Mouse (Mus musculus): ENCODE measurements around the gene Gpr180. TPM values are rescaled to one million over a fixed set of nuclear protein-coding genes. Genes with fewer than 3 reads are reported as not detected.

Gpr180 gene
- total and polyA plus RNA-seq, 2 experiments: 28.0 to 32.7 TPM

GRCm38 (mm10) chr14:118202006-118202405 lies 65.0 kb downstream of the Gpr180 start:
- Histone ChIP-seq H3K4me1 (ENCODE audit: control insufficient read depth, insufficient read depth, low read length) (no peaks in the 10 kb centered on the region), H3K27ac (replicated peaks; ENCODE audit: insufficient read depth, low read depth, low read length) (no peak overlapping the region), H3K79me2 (ENCODE audit: control insufficient read depth, insufficient read depth, low read length) (no peaks in the 10 kb centered on the region), H3K36me3 (ENCODE audit: control insufficient read depth, insufficient read depth, low read length) (no peaks in the 10 kb centered on the region), H3K9ac (ENCODE audit: low read depth, low read length) (no peak overlapping the region), H3K4me3 (ENCODE audit: insufficient read depth, low read depth, low read length) (no peak overlapping the region), H3K27me3 (ENCODE audit: control insufficient read depth, insufficient read depth, low read length) (no peaks in the 10 kb centered on the region)
- DNase-seq (ENCODE audit: extremely low read depth, low read depth, low spot score): no peak
- TF ChIP-seq POLR2A (IDR thresholded peaks at IDR 0.05; ENCODE audit: extremely low read depth, insufficient read depth, low read length) (no peak), CTCF (IDR thresholded peaks at IDR 0.05; ENCODE audit: low read depth, low read length) (no peak)
- whole genome bisulfite sequencing: 83% methylated on average over 5 of the region's 5 CpGs

- no peaks in the 10 kb centered on the region for H3K79me2 ChIP-seq (ENCODE audit: control insufficient read depth, insufficient read depth, low read length)
- no peak for DNase-seq (ENCODE audit: extremely low read depth, low read depth, low spot score)
- H3K4me3 ChIP-seq (ENCODE audit: insufficient read depth, low read depth, low read length): no peak overlapping the region
- 82% methylated on average over 7 of the region's 7 CpGs for WGBS
- H3K9ac ChIP-seq (ENCODE audit: low read depth, low read length): no peak overlapping the region
- H3K4me1 ChIP-seq (ENCODE audit: control insufficient read depth, insufficient read depth, low read length): no peaks in the 10 kb centered on the region
- no peaks in the 10 kb centered on the region for H3K36me3 ChIP-seq (ENCODE audit: control insufficient read depth, insufficient read depth, low read length)
- no peak overlapping the region for H3K27ac ChIP-seq (replicated peaks; ENCODE audit: insufficient read depth, low read depth, low read length)
- no peaks in the 10 kb centered on the region for H3K27me3 ChIP-seq (ENCODE audit: control insufficient read depth, insufficient read depth, low read length)
- TF ChIP-seq CTCF (IDR thresholded peaks at IDR 0.05; ENCODE audit: low read depth, low read length): peak; percentile 26; the same call in 1 of the 2 replicates
- TF ChIP-seq POLR2A (IDR thresholded peaks at IDR 0.05; ENCODE audit: extremely low read depth, insufficient read depth, low read length): no peak
Measured at GRCm38 (mm10) chr14:118203031-118203430, 66.1 kb downstream of the Gpr180 start.

- Histone ChIP-seq H3K36me3 (ENCODE audit: control insufficient read depth, insufficient read depth, low read length) (no peaks in the 10 kb centered on the region), H3K4me3 (ENCODE audit: insufficient read depth, low read depth, low read length) (no peak overlapping the region), H3K27ac (replicated peaks; ENCODE audit: insufficient read depth, low read depth, low read length) (no peak overlapping the region), H3K4me1 (ENCODE audit: control insufficient read depth, insufficient read depth, low read length) (no peaks in the 10 kb centered on the region), H3K27me3 (ENCODE audit: control insufficient read depth, insufficient read depth, low read length) (no peaks in the 10 kb centered on the region), H3K79me2 (ENCODE audit: control insufficient read depth, insufficient read depth, low read length) (no peaks in the 10 kb centered on the region), H3K9ac (ENCODE audit: low read depth, low read length) (no peak overlapping the region)
- 82% methylated on average over 3 of the region's 3 CpGs for WGBS
- TF ChIP-seq CTCF (IDR thresholded peaks at IDR 0.05; ENCODE audit: low read depth, low read length) (no peak), POLR2A (IDR thresholded peaks at IDR 0.05; ENCODE audit: extremely low read depth, insufficient read depth, low read length) (no peak)
- DNase-seq (ENCODE audit: extremely low read depth, low read depth, low spot score): no peak
Measured at GRCm38 (mm10) chr14:118207347-118207746, 70.4 kb downstream of the Gpr180 start.

GRCm38 (mm10) chr14:118209642-118210041 lies 72.7 kb downstream of the Gpr180 start:
- Histone ChIP-seq H3K79me2 (ENCODE audit: control insufficient read depth, insufficient read depth, low read length) (no peaks in the 10 kb centered on the region), H3K27me3 (ENCODE audit: control insufficient read depth, insufficient read depth, low read length) (no peaks in the 10 kb centered on the region), H3K9ac (ENCODE audit: low read depth, low read length) (no peak overlapping the region), H3K4me1 (ENCODE audit: control insufficient read depth, insufficient read depth, low read length) (no peaks in the 10 kb centered on the region), H3K36me3 (ENCODE audit: control insufficient read depth, insufficient read depth, low read length) (no peaks in the 10 kb centered on the region), H3K4me3 (ENCODE audit: insufficient read depth, low read depth, low read length) (no peak overlapping the region), H3K27ac (replicated peaks; ENCODE audit: insufficient read depth, low read depth, low read length) (no peak overlapping the region)
- no peak for DNase-seq (ENCODE audit: extremely low read depth, low read depth, low spot score)
- 25% methylated on average over 5 of the region's 5 CpGs for whole genome bisulfite sequencing
- TF ChIP-seq POLR2A (IDR thresholded peaks at IDR 0.05; ENCODE audit: extremely low read depth, insufficient read depth, low read length): no peak
- no peak for TF ChIP-seq CTCF (IDR thresholded peaks at IDR 0.05; ENCODE audit: low read depth, low read length)

GRCm38 (mm10) chr14:118212188-118212804 lies 75.3 kb downstream of the Gpr180 start:
- no peak overlapping the region for H3K27ac ChIP-seq (replicated peaks; ENCODE audit: insufficient read depth, low read depth, low read length)
- H3K27me3 ChIP-seq (ENCODE audit: control insufficient read depth, insufficient read depth, low read length): peaks cover 2% of the 10 kb centered on the region; the same call in 1 of the 2 replicates
- no peak overlapping the region for H3K4me3 ChIP-seq (ENCODE audit: insufficient read depth, low read depth, low read length)
- TF ChIP-seq POLR2A (IDR thresholded peaks at IDR 0.05; ENCODE audit: extremely low read depth, insufficient read depth, low read length) (no peak), CTCF (IDR thresholded peaks at IDR 0.05; ENCODE audit: low read depth, low read length) (no peak)
- no peak overlapping the region for H3K9ac ChIP-seq (ENCODE audit: low read depth, low read length)
- no peaks in the 10 kb centered on the region for H3K4me1 ChIP-seq (ENCODE audit: control insufficient read depth, insufficient read depth, low read length)
- 75% methylated on average over 15 of the region's 15 CpGs for WGBS
- H3K36me3 ChIP-seq (ENCODE audit: control insufficient read depth, insufficient read depth, low read length): no peaks in the 10 kb centered on the region
- H3K79me2 ChIP-seq (ENCODE audit: control insufficient read depth, insufficient read depth, low read length): no peaks in the 10 kb centered on the region
- no peak for DNase-seq (ENCODE audit: extremely low read depth, low read depth, low spot score)

Other genes starting within 250 kb of the Gpr180 start
- 1.9 and 8.7 TPM in 2 replicates for gene Dct, start 84.9 kb upstream of the Gpr180 start, total RNA-seq (2014; rRNA removed)
- gene Dct, start 84.9 kb upstream of the Gpr180 start, polyA plus RNA-seq (2012; rRNA removed): 3.1 and 11.0 TPM in 2 replicates
- gene Tgds, start 4.4 kb upstream of the Gpr180 start, total RNA-seq (2014; rRNA removed): 32.4 and 37.9 TPM in 2 replicates
- gene Tgds, start 4.4 kb upstream of the Gpr180 start, polyA plus RNA-seq (2012; rRNA removed): 14.3 and 14.4 TPM in 2 replicates
- gene Sox21, start 99.9 kb downstream of the Gpr180 start, total RNA-seq (2014; rRNA removed): not detected in 2 replicates
- gene Sox21, start 99.9 kb downstream of the Gpr180 start, polyA plus RNA-seq (2012; rRNA removed): not detected in 2 replicates
- not detected in 2 replicates for gene Gm9376, start 129.8 kb downstream of the Gpr180 start, total RNA-seq (2014; rRNA removed)
- not detected in 2 replicates for gene Gm9376, start 129.8 kb downstream of the Gpr180 start, polyA plus RNA-seq (2012; rRNA removed)

Data from liver, adult 2 months (tissue).